Mouse (Mus musculus) adrenal gland, adult 8-10 months (tissue): Measurements from ENCODE around the gene Sele. TPM values are rescaled to one million over a fixed set of nuclear protein-coding genes. Genes with fewer than 3 reads are reported as not detected.
"Not testable (repeated sequence)": the region's sequence is repeated elsewhere in the genome, so short reads cannot be mapped to it uniquely, and the experiment has no call there.

Experiments
- DNase-seq: peaks from one replicate; pipeline ENCODE4 v3.0.0; 2022
- total RNA-seq, 4 experiments: library from RNA; stranded (reverse); gene quantifications; 2 replicates each; pipeline ENCODE4 v1.2.4; 2022

The Sele gene
- total RNA-seq = 10 to 100 TPM in 2 of 4 experiments, 1 to 10 TPM in 2; 4.1 to 13.1 (median 8.5) TPM

- no peak for DNase-seq
These were observed at the start of gene Sele for GRCm38 (mm10) chr1:164047934-164048333. Gene Sele, plus strand, starts transcription at chr1:164048234.

- no peak for DNase-seq
These were observed 46.1 kb upstream of the Sele start for GRCm38 (mm10) chr1:164001831-164002452.

GRCm38 (mm10) chr1:164004311-164004710 is 43.7 kb upstream of the Sele start:
- DNase-seq = no peak

GRCm38 (mm10) chr1:164009235-164009634 is 38.8 kb upstream of the Sele start:
- DNase-seq = no peak

- no peak for DNase-seq
These were observed 33.4 kb upstream of the Sele start for GRCm38 (mm10) chr1:164014616-164015015.

GRCm38 (mm10) chr1:164018221-164018896 is 29.7 kb upstream of the Sele start:
- no peak for DNase-seq

- no peak for DNase-seq
These were observed 28.2 kb upstream of the Sele start for GRCm38 (mm10) chr1:164019789-164020188.

GRCm38 (mm10) chr1:164020746-164021145 is 27.3 kb upstream of the Sele start:
- DNase-seq = not testable (repeated sequence)

GRCm38 (mm10) chr1:164022106-164022505 is 25.9 kb upstream of the Sele start:
- DNase-seq = not testable (repeated sequence)

GRCm38 (mm10) chr1:164025685-164026084 is 22.3 kb upstream of the Sele start:
- no peak for DNase-seq

- no peak for DNase-seq
These were observed 20.6 kb upstream of the Sele start for GRCm38 (mm10) chr1:164027416-164027815.

GRCm38 (mm10) chr1:164040385-164041135 is 7.5 kb upstream of the Sele start:
- no peak for DNase-seq

GRCm38 (mm10) chr1:164043549-164043948 is 4.5 kb upstream of the Sele start:
- DNase-seq = no peak

GRCm38 (mm10) chr1:164053561-164053960 is 5.5 kb downstream of the Sele start:
- DNase-seq = no peak

GRCm38 (mm10) chr1:164054800-164055199 is 6.8 kb downstream of the Sele start:
- no peak for DNase-seq

GRCm38 (mm10) chr1:164060071-164060470 is 12.0 kb downstream of the Sele start:
- no peak for DNase-seq

GRCm38 (mm10) chr1:164061278-164061677 is 13.2 kb downstream of the Sele start:
- no peak for DNase-seq

- DNase-seq = no peak
These were observed 13.9 kb downstream of the Sele start, which contains the start of gene Sell for GRCm38 (mm10) chr1:164061925-164062324. Gene Sell, plus strand, starts transcription at chr1:164061982.

- no peak for DNase-seq
These were observed 14.8 kb downstream of the Sele start for GRCm38 (mm10) chr1:164062856-164063255.

GRCm38 (mm10) chr1:164063745-164064144 is 15.7 kb downstream of the Sele start:
- no peak for DNase-seq

GRCm38 (mm10) chr1:164069261-164069660 is 21.2 kb downstream of the Sele start:
- no peak for DNase-seq

GRCm38 (mm10) chr1:164070461-164070860 is 22.4 kb downstream of the Sele start:
- DNase-seq = no peak

GRCm38 (mm10) chr1:164071111-164071510 is 23.1 kb downstream of the Sele start:
- no peak for DNase-seq
